Mouse (Mus musculus): ENCODE measurements around the gene Aamp.

DNA sequence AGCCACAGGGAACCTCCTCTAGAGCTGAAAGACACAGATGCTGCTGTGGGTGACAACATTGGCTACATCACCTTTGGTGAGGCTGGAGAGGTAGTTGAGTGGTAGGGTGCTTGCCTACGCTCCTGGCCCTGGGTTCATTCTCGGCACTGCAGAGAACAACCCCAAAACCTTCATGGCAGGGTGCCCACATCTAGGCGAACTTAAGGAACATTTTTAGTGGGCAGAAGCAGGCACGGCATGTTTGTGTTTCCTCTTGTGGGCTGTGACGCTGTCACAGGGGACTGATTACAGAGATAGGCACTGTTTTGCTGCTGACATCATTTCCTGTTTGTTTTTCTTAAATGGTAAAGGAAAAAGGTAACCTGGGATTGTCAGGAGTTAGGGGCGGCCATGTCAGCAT is 22.0 kb downstream of the Aamp start:
- TF ChIP-seq USF1 (IDR thresholded peaks at IDR 0.05; ENCODE audit: low read depth) (no peak), CTCF (IDR thresholded peaks at IDR 0.05; ENCODE audit: control insufficient read depth, insufficient read depth, insufficient read length) (no peak), MYOD1 (IDR thresholded peaks at IDR 0.05; ENCODE audit: control insufficient read depth, insufficient read length, low read depth) (no peak), MYOG (IDR thresholded peaks at IDR 0.05; ENCODE audit: control insufficient read depth, extremely low read depth, insufficient read length) (no peak), CEBPB (IDR thresholded peaks at IDR 0.05; ENCODE audit: low read depth) (no peak), MAX (IDR thresholded peaks at IDR 0.05) (no peak), FOSL1 (IDR thresholded peaks at IDR 0.05; ENCODE audit: insufficient read depth, low read length, poor library complexity, severe bottlenecking) (no peak)

Data from C2C12 (cell line).